Mouse (Mus musculus): ENCODE data around the gene Sim2.

Gene Sim2

GRCm38 (mm10) chr16:94079075-94079855 lies 5.5 kb upstream of the Sim2 start:
- no peak for DNase-seq

DNA sequence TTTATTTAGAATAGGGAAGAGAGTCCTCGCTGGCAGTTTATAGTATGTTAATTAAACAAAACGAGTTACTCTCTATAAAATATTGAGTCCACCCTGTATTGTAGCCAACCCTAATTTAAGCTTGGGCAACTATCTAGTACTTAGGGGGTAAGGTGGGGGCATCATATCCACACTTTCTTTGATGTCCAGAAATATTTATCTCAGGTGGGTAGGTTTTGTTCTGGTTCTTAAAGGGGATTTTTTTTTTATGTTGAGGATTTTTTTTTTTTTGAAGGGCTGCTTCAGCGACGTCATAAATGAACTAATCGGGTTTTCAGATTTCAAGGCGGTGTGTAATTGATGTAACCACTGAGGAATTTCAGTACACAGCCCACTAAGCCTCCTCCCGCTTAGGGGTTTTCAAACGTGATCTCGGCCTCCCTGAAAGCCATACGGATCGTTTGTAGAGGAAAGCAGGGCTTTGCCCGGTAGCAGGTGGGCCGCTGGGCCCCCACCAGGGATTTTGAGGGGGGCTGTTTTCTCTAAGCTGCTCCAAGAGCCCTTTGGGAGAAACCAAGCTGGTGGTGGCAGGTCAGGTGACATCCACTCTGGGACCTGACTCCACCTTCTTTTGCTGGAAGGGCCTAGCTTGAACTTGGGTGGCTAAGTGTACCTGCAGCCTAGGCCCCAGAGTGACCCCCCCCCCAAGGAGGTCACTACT lies 4.7 kb upstream of the Sim2 start:
- no peak for DNase-seq

- no peak for DNase-seq
Measured at GRCm38 (mm10) chr16:94081596-94081995, 3.1 kb upstream of the Sim2 start.

- DNase-seq, result no peak
Measured at GRCm38 (mm10) chr16:94081996-94082708, 2.6 kb upstream of the Sim2 start.

DNA sequence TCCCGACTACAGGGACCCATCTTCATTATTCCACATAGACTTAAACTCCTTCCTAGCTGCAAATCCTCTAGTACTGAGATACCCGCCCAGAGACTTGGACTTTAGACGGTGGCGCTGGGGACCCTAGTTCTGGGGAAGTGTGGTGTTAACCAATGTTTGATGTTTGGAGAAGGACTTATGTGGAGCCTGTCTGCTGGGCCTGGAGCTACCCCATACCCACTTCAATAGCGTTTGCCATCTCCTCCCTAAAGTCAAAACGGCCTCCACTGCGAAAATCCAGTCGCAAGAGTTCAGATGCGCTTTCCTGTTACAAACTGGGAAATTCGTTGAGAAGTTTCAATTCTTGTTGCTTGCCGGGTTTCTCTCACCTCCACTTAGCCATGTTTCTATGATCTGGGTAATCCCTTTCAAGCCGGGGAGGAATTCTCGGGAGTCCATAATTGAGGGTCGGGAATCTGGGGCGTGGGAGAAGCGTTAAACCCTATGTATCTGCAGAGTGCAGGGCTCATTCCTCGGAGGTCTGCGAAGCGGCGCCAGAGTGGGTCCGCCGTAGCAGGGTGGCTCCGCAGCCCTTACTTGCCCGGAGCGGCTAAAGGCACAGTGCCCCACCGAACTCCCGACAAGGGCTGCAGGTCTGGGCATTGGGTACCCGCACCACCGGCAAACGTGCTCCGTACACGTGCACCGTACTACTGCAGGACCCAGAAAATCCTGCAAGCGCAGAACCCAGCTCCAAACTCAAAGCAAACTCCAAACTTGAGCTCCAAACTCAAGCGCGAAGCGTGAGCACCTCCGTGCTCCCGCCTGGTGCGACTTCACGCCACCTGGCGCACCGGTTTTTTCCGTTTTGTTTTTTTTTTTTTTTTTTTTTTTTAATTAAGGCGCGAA lies 1.5 kb upstream of the Sim2 start:
- no peak for DNase-seq

GRCm38 (mm10) chr16:94083848-94084525 lies 744 bp upstream of the Sim2 start:
- no peak for DNase-seq

- no peak for DNase-seq
Measured at GRCm38 (mm10) chr16:94085603-94086285, 1.0 kb downstream of the Sim2 start.

- no peak for DNase-seq
Measured at GRCm38 (mm10) chr16:94086701-94087569, 2.2 kb downstream of the Sim2 start.

- DNase-seq, result no peak
Measured at GRCm38 (mm10) chr16:94087570-94088225, 3.0 kb downstream of the Sim2 start.

DNA sequence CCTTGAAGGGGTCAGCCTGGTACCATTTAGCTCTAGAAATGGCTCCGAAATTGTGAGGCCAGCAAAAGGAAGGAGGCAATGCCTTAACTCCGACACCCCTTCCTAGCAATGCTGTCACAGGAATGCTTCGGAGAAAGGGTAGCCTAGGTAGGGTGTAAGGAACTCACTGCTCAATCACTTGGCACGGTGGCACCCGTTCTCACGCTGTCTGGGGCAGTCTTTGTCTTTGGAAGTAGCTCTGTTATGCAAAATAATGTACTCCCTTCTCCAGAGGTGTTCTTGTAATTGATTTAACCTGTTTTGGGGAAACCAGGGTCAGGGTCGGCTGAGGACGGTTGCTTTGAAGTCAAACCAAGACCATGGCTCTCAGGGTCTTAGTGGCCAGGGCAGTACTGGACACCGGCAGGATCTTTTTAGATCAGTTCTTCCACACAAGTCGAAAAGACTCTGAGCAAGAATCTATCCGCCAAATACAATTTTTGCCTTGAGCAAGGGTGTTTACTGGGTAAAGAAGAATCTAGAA lies 3.6 kb downstream of the Sim2 start:
- no peak for DNase-seq

DNA sequence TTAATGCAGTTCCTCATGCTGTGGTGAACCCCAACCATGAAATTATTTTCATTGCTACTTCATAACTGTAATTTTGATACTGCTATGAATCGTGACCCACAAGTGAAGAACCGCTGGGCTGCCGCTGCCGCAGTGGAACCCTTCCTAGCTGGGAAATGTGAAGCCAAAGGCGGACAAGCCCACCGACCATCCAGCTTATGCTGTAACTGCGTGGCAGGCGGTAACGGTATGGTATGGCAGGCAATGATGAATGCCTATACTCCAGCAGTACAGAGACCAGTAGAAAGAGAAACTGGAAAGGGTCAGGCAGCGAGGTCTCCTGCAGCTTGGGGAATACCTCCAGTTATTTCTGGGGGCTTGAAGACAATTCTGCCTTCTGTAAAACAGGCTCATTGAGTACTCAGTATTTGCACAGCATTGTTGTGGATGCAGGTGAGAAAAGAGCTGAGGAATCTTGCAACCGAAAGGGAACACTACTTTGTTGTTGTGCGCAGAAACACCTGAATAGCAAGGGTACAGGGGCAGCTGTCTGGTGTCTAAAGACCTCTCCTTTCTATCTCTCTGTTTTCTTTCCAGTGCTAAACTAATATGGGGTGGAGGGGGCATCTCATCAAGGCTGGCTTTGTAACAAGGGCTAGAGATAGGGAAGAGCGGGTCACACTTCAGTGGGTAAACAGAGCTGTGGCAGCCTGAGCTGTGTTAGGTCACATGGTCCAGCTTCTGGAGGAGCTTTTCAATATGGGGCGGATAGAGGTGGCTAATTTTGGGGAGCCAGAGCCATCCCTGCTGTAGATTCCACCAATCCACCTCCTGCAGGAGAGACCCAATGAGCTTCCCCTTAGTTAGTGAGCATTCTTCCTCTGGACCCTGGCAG lies 4.3 kb downstream of the Sim2 start:
- DNase-seq, result no peak

DNA sequence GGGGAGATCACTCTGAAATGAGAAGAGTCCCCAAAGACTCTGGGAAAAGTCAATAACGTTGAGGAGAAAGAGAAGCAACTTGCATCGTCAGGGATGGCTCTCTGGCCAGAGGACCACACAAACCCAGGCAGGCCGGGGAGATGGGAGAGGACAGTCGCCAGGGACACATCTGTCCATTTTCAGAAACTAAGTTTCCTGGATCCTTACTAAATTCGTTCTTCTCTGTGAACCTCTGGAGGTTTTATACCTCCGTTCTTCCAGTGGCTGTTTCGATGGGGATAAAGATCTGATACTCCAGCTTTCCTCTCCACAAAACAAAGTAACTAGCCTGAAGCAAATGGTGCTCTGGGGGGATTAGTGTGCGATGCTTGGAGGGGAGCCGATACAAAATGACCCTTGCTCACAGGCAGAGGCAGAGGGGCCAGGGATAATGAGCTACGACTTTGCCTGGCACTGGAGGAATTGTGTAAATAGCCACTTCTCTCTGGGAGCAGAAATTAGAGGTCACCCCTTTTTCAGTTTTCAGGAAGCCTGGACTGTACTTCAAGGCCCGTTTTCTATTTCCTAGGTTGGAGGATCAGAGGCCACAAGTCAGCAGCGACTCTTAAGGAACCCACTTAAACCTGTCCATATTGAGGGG lies 7.9 kb downstream of the Sim2 start:
- no peak for DNase-seq

GRCm38 (mm10) chr16:94093151-94093863 lies 8.6 kb downstream of the Sim2 start:
- DNase-seq, result no peak

GRCm38 (mm10) chr16:94094251-94095108 lies 9.7 kb downstream of the Sim2 start:
- DNase-seq, result no peak

GRCm38 (mm10) chr16:94095109-94095822 lies 10.5 kb downstream of the Sim2 start:
- DNase-seq, result no peak

DNA sequence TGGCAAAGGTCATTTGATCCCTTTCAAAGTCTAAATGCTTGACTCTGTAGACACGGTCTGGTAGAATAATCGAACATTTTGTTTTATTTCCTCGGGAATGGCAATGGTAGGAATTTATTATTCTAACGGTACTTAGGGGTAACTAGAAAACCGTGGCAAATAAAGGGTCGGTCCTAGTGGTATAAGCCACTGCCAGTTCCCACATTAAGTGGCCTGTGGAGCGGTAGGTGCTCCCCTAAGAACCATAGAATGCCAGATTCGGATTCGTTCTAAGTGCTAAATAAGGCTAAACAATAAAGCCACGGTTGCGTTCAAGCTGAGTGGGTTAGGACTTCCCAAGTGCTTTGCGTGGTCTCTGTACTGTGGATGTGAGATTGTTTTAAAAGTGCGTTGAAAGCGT lies 11.7 kb downstream of the Sim2 start:
- DNase-seq, result no peak
